Comparison of ENCODE assay signal across 9 mouse cellular contexts in genomic region chr7:90280274-90280875, GRCm38 (mm10). TPM values are rescaled to one million over a fixed set of nuclear protein-coding genes. Genes with fewer than 3 reads are reported as not detected.
A peak's percentile ranks its signal among the peaks of the same experiment; 100 is the strongest.
DNase-seq lines count a peak whose midpoint lies in the region; ATAC-seq and TF ChIP-seq lines count a peak whose summit lies in the region.
"Had no signal": no experiment of that assay in that cellular context is flagged by ENCODE, and none has a peak within 500 bp of the region (broad histone marks: within the 10 kb centered on the region; RNA-seq: fewer than 3 reads in every experiment).

No protein-coding gene starts in this region.

- no peak overlapping the region for H3K27ac ChIP-seq in ES-Bruce4 (ENCODE audit: insufficient read depth, low read length)
- H3K27ac ChIP-seq in limb, embryonic 13.5 days, result no peak overlapping the region

- no peak overlapping the region for H3K9ac ChIP-seq in ES-Bruce4 (ENCODE audit: low read depth, poor library complexity, severe bottlenecking)
- H3K9ac ChIP-seq in limb, embryonic 13.5 days, result no peak overlapping the region

- DNase-seq in left cerebral cortex, adult 18-20 months (ENCODE audit: low spot score in 2 of 2), result peak; percentile 29 to 54
- no peak for DNase-seq in left cerebral cortex, adult 8-10 months (ENCODE audit: low spot score in 2 of 2)
- DNase-seq in adrenal gland, postnatal 25 days, result peak; percentile 37
- DNase-seq in splenic B cell, adult 2 months (ENCODE audit: low read depth, low spot score), result peak; percentile 74
- no peak for DNase-seq in urinary bladder, adult 18-20 months (ENCODE audit: low spot score in 2 of 2)

- no peaks in the 10 kb centered on the region for H3K36me3 ChIP-seq in ES-Bruce4 (ENCODE audit: control insufficient read depth, insufficient read depth, low read length, poor library complexity, severe bottlenecking)
- no peaks in the 10 kb centered on the region for H3K36me3 ChIP-seq in limb, embryonic 13.5 days
- H3K36me3 ChIP-seq in splenic B cell, adult 2 months (ENCODE audit: control insufficient read depth, insufficient read depth, low read length, poor library complexity, severe bottlenecking), result no peaks in the 10 kb centered on the region

- peak; percentile 48; the same call in 1 of the 2 replicates for ATAC-seq in granulocyte monocyte progenitor cell, adult 5-6 weeks (replicated peaks; ENCODE audit: poor library complexity, severe bottlenecking)
- ATAC-seq in limb, embryonic 13.5 days (ENCODE audit: low FRiP score, low read depth), result peak; percentile 6; the same call in 1 of the 2 replicates

- no peak overlapping the region for H3K4me3 ChIP-seq in ES-Bruce4 (ENCODE audit: low read depth, low read length)
- no peak overlapping the region for H3K4me3 ChIP-seq in limb, embryonic 13.5 days
- H3K4me3 ChIP-seq: megakaryocyte, embryonic 14.5 days had no signal

- no peaks in the 10 kb centered on the region for H3K4me1 ChIP-seq in ES-Bruce4 (ENCODE audit: control insufficient read depth, insufficient read depth, low read length)
- peaks cover 27% of the 10 kb centered on the region for H3K4me1 ChIP-seq in limb, embryonic 13.5 days

- peak overlapping the region; percentile 19; the same call in 1 of the 2 replicates for H3K4me2 ChIP-seq in limb, embryonic 13.5 days (replicated peaks)

- no peaks in the 10 kb centered on the region for H3K27me3 ChIP-seq in ES-Bruce4 (ENCODE audit: control insufficient read depth, insufficient read depth, low read length, poor library complexity, severe bottlenecking)
- no peaks in the 10 kb centered on the region for H3K27me3 ChIP-seq in limb, embryonic 13.5 days
- no peaks in the 10 kb centered on the region for H3K27me3 ChIP-seq in splenic B cell, adult 2 months (ENCODE audit: control insufficient read depth, insufficient read depth, low read length, poor library complexity, severe bottlenecking)

- H3K9me3 ChIP-seq in ES-Bruce4 (replicated peaks; ENCODE audit: control insufficient read depth, insufficient read depth, low read length, poor library complexity, severe bottlenecking), result no peaks in the 10 kb centered on the region
- H3K9me3 ChIP-seq in limb, embryonic 13.5 days, result no peaks in the 10 kb centered on the region
- H3K9me3 ChIP-seq: megakaryocyte, embryonic 14.5 days had no signal

- WGBS in limb, embryonic 13.5 days, result 63% methylated on average over 11 of the region's 11 CpGs

- no peak for TF ChIP-seq EP300 in ES-Bruce4 (IDR thresholded peaks at IDR 0.05; ENCODE audit: insufficient read depth, low read depth, low read length)

- TF ChIP-seq CTCF in ES-Bruce4 (IDR thresholded peaks at IDR 0.05; ENCODE audit: low read depth, low read length), result peak; percentile 54

- TF ChIP-seq POLR2A in ES-Bruce4 (IDR thresholded peaks at IDR 0.05; ENCODE audit: insufficient read depth, low read length), result no peak

RNA-seq across cellular contexts. Expression of gene Ccdc83, which starts 14.8 kb away (rescaled TPM):
- total RNA-seq in left cerebral cortex, adult 18-20 months (2021), result not detected
- not detected for total RNA-seq in left cerebral cortex, adult 8-10 months (2022)
- not detected in 2 replicates for polyA plus RNA-seq in ES-Bruce4 (2011; ENCODE audit: insufficient read depth, insufficient read length, low read depth, missing spikeins)
- not detected in 2 replicates for total RNA-seq in adrenal gland, postnatal 25 days (2021)
- total RNA-seq in granulocyte monocyte progenitor cell, adult 5-6 weeks (2014; fragmentation: Nextera tagmentation), result not detected in 2 replicates
- not detected in 2 replicates for total RNA-seq in granulocyte monocyte progenitor cell, adult 5-6 weeks (2017)
- polyA plus RNA-seq in limb, embryonic 13.5 days (2015; fragmentation: Nextera tagmentation; extraction: Ambion mirVana), result not detected in 2 replicates

RNA-seq across cellular contexts. Expression of gene Sytl2, which starts 21.7 kb away (rescaled TPM):
- 10 to 100 TPM; 75.7 to 76.7 TPM for total RNA-seq in left cerebral cortex, adult 18-20 months (2021)
- total RNA-seq in left cerebral cortex, adult 8-10 months (2022), result 100 to 1,000 TPM in 1 of 4 experiments, 10 to 100 TPM in 3; 79.5 to 104 (median 86.6) TPM
- polyA plus RNA-seq in ES-Bruce4 (2011; ENCODE audit: insufficient read depth, insufficient read length, low read depth, missing spikeins), result 1.1 and 2.3 TPM in 2 replicates
- 4.2 and 4.5 TPM in 2 replicates for total RNA-seq in adrenal gland, postnatal 25 days (2021)
- total RNA-seq in granulocyte monocyte progenitor cell, adult 5-6 weeks (2014; fragmentation: Nextera tagmentation), result not detected in 2 replicates
- not detected in 2 replicates for total RNA-seq in granulocyte monocyte progenitor cell, adult 5-6 weeks (2017)
- polyA plus RNA-seq in limb, embryonic 13.5 days (2015; fragmentation: Nextera tagmentation; extraction: Ambion mirVana), result 13.8 and 16.0 TPM in 2 replicates

Comparison
In these comparisons a context has a peak if more than half of its experiments do, and no peak if none do; other contexts are left out.
1. DNase-seq: peak in left cerebral cortex, adult 18-20 months (2 of 2), adrenal gland, postnatal 25 days (single experiment) and splenic B cell, adult 2 months (single experiment); none in left cerebral cortex, adult 8-10 months (0 of 2) and urinary bladder, adult 18-20 months (0 of 2).
2. RNA of gene Sytl2, which starts 21.7 kb away (total RNA-seq): 79.5 to 104 TPM in left cerebral cortex, adult 8-10 months and 75.7 to 76.7 TPM in left cerebral cortex, adult 18-20 months; 4.2 to 4.5 TPM in adrenal gland, postnatal 25 days and not detected in granulocyte monocyte progenitor cell, adult 5-6 weeks; every median in the first group is over 10 times any median in the second.